Mouse (Mus musculus) cortical plate, adult 2 months (tissue): ENCODE results near the gene Pms2.

Source experiments
- CTCF ChIP-seq: fragments of 200-500 bp; IDR thresholded peaks from 2 replicates; pipeline ENCODE4 v1.5.1; 2011; ENCODE audit warnings: mild to moderate bottlenecking, control low read depth, low read length; ENCODE audit not compliant: insufficient read depth; ENCODE audit errors: extremely low read depth
- POLR2A ChIP-seq: fragments of 200-500 bp; IDR thresholded peaks from 2 replicates; pipeline ENCODE4 v1.6.1; 2011; ENCODE audit warnings: mild to moderate bottlenecking, low read length, control low read depth; ENCODE audit not compliant: insufficient read depth; ENCODE audit errors: extremely low read depth

DNA sequence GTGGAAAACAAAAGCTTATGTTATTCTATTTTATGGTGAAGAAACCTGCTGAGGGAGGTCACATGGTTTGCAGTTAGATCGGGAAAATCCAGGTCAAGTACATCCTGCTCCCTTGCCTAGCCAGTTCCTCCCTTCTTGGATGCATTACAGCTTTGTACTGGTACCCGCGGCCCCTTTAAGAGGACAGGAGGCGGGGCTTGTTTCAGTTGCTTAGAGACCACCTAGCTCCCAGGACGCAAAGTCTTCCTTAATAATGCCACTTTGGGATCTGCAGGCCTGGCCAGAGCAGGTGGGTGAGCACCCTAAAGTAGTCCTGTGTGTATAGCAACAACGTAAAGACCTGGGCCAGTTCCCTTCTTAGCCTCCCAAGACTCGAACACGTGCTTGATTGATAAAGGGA is 23.1 kb downstream of the Pms2 start, which contains the start of gene Rsph10b:
- no peak for TF ChIP-seq CTCF
- no peak for TF ChIP-seq POLR2A
